Mouse (Mus musculus): ENCODE data around the gene Cog1. TPM values are rescaled to one million over a fixed set of nuclear protein-coding genes. Genes with fewer than 3 reads are reported as not detected.

Cog1 gene
- total and polyA plus RNA-seq, 3 experiments, result 16.9 to 25.2 (median 18.6) TPM

DNA sequence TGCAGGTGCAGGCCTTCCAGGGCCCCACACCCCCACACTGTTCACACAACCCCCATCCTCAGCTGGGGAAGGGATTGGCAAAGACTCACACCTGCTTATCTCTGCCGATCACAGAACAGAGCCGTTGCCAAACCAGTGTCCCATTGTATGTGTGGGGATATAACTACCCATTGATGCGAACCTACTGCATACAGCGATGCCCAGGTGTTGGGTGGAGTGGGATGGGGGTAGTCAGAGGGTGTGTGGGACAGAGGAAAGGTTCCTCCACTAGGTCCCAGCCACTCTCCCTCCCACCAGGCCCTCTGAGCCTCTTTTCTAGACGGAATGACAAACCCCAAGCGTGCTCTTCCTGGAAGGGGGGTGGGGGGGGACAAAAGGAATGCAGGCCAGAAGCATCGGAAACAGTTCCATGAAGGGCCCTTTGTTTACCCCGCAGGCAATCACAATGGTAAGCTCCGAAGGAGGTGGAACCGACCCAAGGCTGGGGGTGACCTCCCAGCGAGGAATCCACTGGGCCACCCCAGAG lies 60.8 kb downstream of the Cog1 start, which contains the start of gene Cpsf4l:
Cpsf4l (minus strand) TSS at position 287 of the 526 bp plus-strand sequence.
- Histone ChIP-seq H3K4me1 (ENCODE audit: control insufficient read depth, insufficient read depth, low read length) (peaks cover 8% of the 10 kb centered on the region), H3K27me3 (ENCODE audit: control insufficient read depth, insufficient read depth, low read length) (no peaks in the 10 kb centered on the region), H3K9ac (ENCODE audit: low read depth, low read length) (peak within 1 kb of the TSS; percentile 24; the same call in 1 of the 2 replicates), H3K36me3 (ENCODE audit: control insufficient read depth, insufficient read depth, low read length) (no peaks in the 10 kb centered on the region), H3K79me2 (replicated peaks; ENCODE audit: control insufficient read depth, insufficient read depth, low read length) (no peaks in the 10 kb centered on the region), H3K27ac (peak within 1 kb of the TSS; percentile 58), H3K4me3 (no peak within 1 kb of the TSS)
- TF ChIP-seq POLR2A (IDR thresholded peaks at IDR 0.05; ENCODE audit: insufficient read depth, low read depth, low read length) (no peak), EP300 (IDR thresholded peaks at IDR 0.05; ENCODE audit: insufficient read depth, low read depth, low read length) (no peak), CTCF (IDR thresholded peaks at IDR 0.05) (no peak)
- intact Hi-C loops (cut with DNase I), result loop anchor here (2.0 kb wide), 1 partner anchor 41 kb away; the partner anchor contains the start of gene Cdc42ep4
- 24% methylated on average over 11 of the region's 11 CpGs for WGBS
- DNase-seq, result no peak

DNA sequence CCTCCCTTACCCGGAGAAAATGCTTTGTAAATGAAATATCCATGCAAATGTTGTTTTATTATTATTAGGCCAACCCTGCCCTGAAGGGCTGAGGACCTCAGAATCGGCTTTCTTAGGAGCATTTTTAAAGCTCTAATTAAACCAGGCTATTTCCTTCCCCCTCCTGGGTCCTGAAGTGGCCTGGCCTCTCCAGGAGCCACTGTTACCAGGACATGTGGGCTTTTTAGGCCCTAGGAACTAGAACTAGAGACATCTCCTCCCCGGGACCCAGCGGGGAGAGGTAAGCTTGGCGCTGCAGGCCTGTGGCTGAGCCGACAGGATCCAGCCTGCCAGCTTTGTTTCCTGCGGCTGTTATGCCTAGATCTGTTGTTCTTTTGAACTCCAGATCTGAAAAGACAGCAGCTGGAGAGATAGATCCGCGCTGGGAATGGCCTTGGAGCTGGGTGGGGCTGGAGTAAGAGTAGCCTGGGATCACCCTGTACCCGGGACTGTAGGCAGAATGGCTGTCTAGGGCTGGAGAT lies 61.3 kb downstream of the Cog1 start:
- no peaks in the 10 kb centered on the region for H3K36me3 ChIP-seq (ENCODE audit: control insufficient read depth, insufficient read depth, low read length)
- peak overlapping the region; percentile 24; the same call in 1 of the 2 replicates for H3K9ac ChIP-seq (ENCODE audit: low read depth, low read length)
- H3K27me3 ChIP-seq (ENCODE audit: control insufficient read depth, insufficient read depth, low read length), result no peaks in the 10 kb centered on the region
- intact Hi-C loops (cut with DNase I), result loop anchor here (2.0 kb wide), 1 partner anchor 40 kb away; the partner anchor contains the start of gene Cdc42ep4
- H3K4me1 ChIP-seq (ENCODE audit: control insufficient read depth, insufficient read depth, low read length), result peaks cover 8% of the 10 kb centered on the region
- peak overlapping the region; percentile 58 for H3K27ac ChIP-seq
- no peak overlapping the region for H3K4me3 ChIP-seq
- 23% methylated on average over 10 of the region's 10 CpGs for WGBS
- no peak for DNase-seq
- TF ChIP-seq POLR2A (IDR thresholded peaks at IDR 0.05; ENCODE audit: insufficient read depth, low read depth, low read length), result no peak
- TF ChIP-seq EP300 (IDR thresholded peaks at IDR 0.05; ENCODE audit: insufficient read depth, low read depth, low read length), result no peak
- TF ChIP-seq CTCF (IDR thresholded peaks at IDR 0.05), result no peak
- no peaks in the 10 kb centered on the region for H3K79me2 ChIP-seq (replicated peaks; ENCODE audit: control insufficient read depth, insufficient read depth, low read length)

DNA sequence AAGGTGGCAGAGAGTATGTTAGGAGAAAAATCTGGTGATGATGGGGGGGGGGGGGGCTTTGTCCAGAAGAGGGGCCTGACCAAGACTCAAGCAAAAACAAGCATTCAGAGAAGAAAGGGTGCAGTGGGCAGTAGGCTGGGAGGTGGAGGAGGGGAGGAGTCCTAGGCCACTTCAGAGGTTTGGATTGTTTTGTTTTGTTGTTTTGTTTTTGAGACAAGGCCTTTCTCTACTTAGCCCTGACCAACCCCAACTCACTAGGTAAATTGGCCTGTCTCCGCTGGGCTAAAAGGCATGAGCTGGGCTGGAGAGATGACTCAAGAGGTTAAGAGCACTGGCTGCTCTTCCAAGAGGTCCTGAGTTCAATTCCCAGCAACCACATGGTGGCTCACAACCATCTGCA lies 62.1 kb downstream of the Cog1 start:
- no peak for DNase-seq
- TF ChIP-seq CTCF (IDR thresholded peaks at IDR 0.05) (no peak), EP300 (IDR thresholded peaks at IDR 0.05; ENCODE audit: insufficient read depth, low read depth, low read length) (no peak), POLR2A (IDR thresholded peaks at IDR 0.05; ENCODE audit: insufficient read depth, low read depth, low read length) (no peak)
- Histone ChIP-seq H3K9ac (ENCODE audit: low read depth, low read length) (no peak overlapping the region), H3K36me3 (ENCODE audit: control insufficient read depth, insufficient read depth, low read length) (no peaks in the 10 kb centered on the region), H3K4me1 (ENCODE audit: control insufficient read depth, insufficient read depth, low read length) (peaks cover 8% of the 10 kb centered on the region), H3K27ac (no peak overlapping the region), H3K27me3 (ENCODE audit: control insufficient read depth, insufficient read depth, low read length) (no peaks in the 10 kb centered on the region), H3K79me2 (replicated peaks; ENCODE audit: control insufficient read depth, insufficient read depth, low read length) (no peaks in the 10 kb centered on the region), H3K4me3 (no peak overlapping the region)
- intact Hi-C loops (cut with DNase I), result loop anchor here (2.0 kb wide), 1 partner anchor 40 kb away; the partner anchor contains the start of gene Cdc42ep4
- WGBS, result 92% methylated on average over 1 of the region's 1 CpGs

DNA sequence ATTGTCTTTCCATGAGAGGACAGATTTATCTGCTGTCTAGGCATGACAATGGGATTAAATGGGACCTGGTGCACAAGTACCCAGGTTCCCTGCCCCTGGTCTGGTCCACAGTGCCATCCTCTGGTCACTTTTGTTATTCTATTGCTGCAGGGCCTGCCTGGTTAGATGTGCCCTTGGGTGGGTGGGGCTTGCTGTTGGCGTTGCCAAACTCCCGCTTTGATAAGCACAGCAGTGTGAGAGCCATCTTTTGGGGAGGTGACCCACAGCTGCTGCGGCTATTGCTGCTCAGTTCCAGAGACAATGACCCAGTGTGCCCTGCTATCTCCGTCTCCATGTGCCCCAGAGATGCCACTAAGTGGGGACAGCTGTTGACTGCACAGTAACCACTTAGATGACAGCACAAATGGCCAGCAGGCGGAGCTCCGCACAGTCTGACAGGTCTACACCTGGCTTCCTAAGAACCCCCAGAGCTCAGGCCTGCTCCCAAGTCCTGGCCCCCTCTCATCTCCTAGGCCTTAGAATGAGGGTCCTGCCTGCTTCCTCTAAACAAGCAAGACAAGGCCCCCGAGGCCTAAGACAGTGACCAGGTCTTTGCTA lies 66.2 kb downstream of the Cog1 start:
- Histone ChIP-seq H3K27me3 (ENCODE audit: control insufficient read depth, insufficient read depth, low read length) (no peaks in the 10 kb centered on the region), H3K79me2 (replicated peaks; ENCODE audit: control insufficient read depth, insufficient read depth, low read length) (no peaks in the 10 kb centered on the region), H3K36me3 (ENCODE audit: control insufficient read depth, insufficient read depth, low read length) (no peaks in the 10 kb centered on the region), H3K27ac (no peak overlapping the region), H3K4me1 (ENCODE audit: control insufficient read depth, insufficient read depth, low read length) (peaks cover 5% of the 10 kb centered on the region), H3K9ac (ENCODE audit: low read depth, low read length) (no peak overlapping the region), H3K4me3 (no peak overlapping the region)
- WGBS, result 77% methylated on average over 7 of the region's 7 CpGs
- intact Hi-C loops (cut with DNase I), result no loop called here
- TF ChIP-seq EP300 (IDR thresholded peaks at IDR 0.05; ENCODE audit: insufficient read depth, low read depth, low read length) (no peak), POLR2A (IDR thresholded peaks at IDR 0.05; ENCODE audit: insufficient read depth, low read depth, low read length) (no peak), CTCF (IDR thresholded peaks at IDR 0.05) (no peak)
- no peak for DNase-seq

DNA sequence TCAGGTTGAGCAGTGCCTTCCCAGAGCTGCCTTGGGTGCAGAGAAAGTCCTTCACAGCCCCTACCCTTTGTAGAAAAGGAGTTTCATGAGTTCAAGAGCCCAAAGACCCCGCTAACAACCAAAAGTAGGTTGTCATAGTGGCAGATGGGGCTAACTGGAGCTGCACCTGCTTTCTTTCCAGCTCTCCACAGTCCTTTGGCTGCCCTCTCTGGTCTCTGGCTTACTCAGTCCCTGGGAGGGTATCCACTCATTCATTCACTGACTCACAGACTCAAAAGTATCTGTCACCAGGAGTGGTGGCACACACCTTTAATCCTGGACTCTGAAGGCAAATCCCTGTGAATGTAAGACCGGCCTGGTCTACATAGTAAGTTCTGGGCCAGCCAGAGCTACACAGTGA lies 67.2 kb downstream of the Cog1 start:
- DNase-seq, result no peak
- Histone ChIP-seq H3K36me3 (ENCODE audit: control insufficient read depth, insufficient read depth, low read length) (no peaks in the 10 kb centered on the region), H3K27me3 (ENCODE audit: control insufficient read depth, insufficient read depth, low read length) (no peaks in the 10 kb centered on the region), H3K4me3 (no peak overlapping the region), H3K79me2 (replicated peaks; ENCODE audit: control insufficient read depth, insufficient read depth, low read length) (no peaks in the 10 kb centered on the region), H3K9ac (ENCODE audit: low read depth, low read length) (no peak overlapping the region), H3K4me1 (ENCODE audit: control insufficient read depth, insufficient read depth, low read length) (no peaks in the 10 kb centered on the region), H3K27ac (no peak overlapping the region)
- no peak for TF ChIP-seq EP300 (IDR thresholded peaks at IDR 0.05; ENCODE audit: insufficient read depth, low read depth, low read length)
- no peak for TF ChIP-seq POLR2A (IDR thresholded peaks at IDR 0.05; ENCODE audit: insufficient read depth, low read depth, low read length)
- TF ChIP-seq CTCF (IDR thresholded peaks at IDR 0.05), result no peak
- 97% methylated on average over 2 of the region's 2 CpGs for WGBS
- intact Hi-C loops (cut with DNase I), result no loop called here

Other genes starting within 250 kb of the Cog1 start
- not detected for gene Sstr2, start 29.8 kb upstream of the Cog1 start, total RNA-seq (2021)
- not detected in 2 replicates for gene Sstr2, start 29.8 kb upstream of the Cog1 start, polyA plus RNA-seq (2012; rRNA removed)
- gene Slc39a11, start 910 bp downstream of the Cog1 start, total RNA-seq (2021), result 1 to 10 TPM; 2.6 to 2.7 TPM
- gene Slc39a11, start 910 bp downstream of the Cog1 start, polyA plus RNA-seq (2012; rRNA removed), result 3.7 and 5.6 TPM in 2 replicates
- gene Fam104a, start 35.0 kb downstream of the Cog1 start, total RNA-seq (2021), result 10 to 100 TPM; 15.3 to 16.4 TPM
- 10.7 and 12.4 TPM in 2 replicates for gene Fam104a, start 35.0 kb downstream of the Cog1 start, polyA plus RNA-seq (2012; rRNA removed)
- 1 to 10 TPM; 5.8 to 6.4 TPM for gene D11Wsu47e, start 35.2 kb downstream of the Cog1 start, total RNA-seq (2021)
- gene D11Wsu47e, start 35.2 kb downstream of the Cog1 start, polyA plus RNA-seq (2012; rRNA removed), result 4.7 and 7.8 TPM in 2 replicates
- gene Cpsf4l, start 60.8 kb downstream of the Cog1 start, total RNA-seq (2021), result not detected
- gene Cpsf4l, start 60.8 kb downstream of the Cog1 start, polyA plus RNA-seq (2012; rRNA removed), result 0.18 TPM in 1 of 2 replicates, not detected in the other
- 10 to 100 TPM; 20.6 to 23.2 TPM for gene Cdc42ep4, start 102.7 kb downstream of the Cog1 start, total RNA-seq (2021)
- gene Cdc42ep4, start 102.7 kb downstream of the Cog1 start, polyA plus RNA-seq (2012; rRNA removed), result 12.3 and 12.9 TPM in 2 replicates